Mouse (Mus musculus) fibroblast of lung, adult 2 months (primary cell): Measurements from ENCODE around the gene Rabggtb.
"Not testable (repeated sequence)": the region's sequence is repeated elsewhere in the genome, so short reads cannot be mapped to it uniquely, and the experiment has no call there.

ENCODE experiments used
- DNase-seq: peaks from one replicate; pipeline ENCODE4 v3.0.0-alpha.2; 2011; ENCODE audit warnings: low read depth

Rabggtb gene

DNA sequence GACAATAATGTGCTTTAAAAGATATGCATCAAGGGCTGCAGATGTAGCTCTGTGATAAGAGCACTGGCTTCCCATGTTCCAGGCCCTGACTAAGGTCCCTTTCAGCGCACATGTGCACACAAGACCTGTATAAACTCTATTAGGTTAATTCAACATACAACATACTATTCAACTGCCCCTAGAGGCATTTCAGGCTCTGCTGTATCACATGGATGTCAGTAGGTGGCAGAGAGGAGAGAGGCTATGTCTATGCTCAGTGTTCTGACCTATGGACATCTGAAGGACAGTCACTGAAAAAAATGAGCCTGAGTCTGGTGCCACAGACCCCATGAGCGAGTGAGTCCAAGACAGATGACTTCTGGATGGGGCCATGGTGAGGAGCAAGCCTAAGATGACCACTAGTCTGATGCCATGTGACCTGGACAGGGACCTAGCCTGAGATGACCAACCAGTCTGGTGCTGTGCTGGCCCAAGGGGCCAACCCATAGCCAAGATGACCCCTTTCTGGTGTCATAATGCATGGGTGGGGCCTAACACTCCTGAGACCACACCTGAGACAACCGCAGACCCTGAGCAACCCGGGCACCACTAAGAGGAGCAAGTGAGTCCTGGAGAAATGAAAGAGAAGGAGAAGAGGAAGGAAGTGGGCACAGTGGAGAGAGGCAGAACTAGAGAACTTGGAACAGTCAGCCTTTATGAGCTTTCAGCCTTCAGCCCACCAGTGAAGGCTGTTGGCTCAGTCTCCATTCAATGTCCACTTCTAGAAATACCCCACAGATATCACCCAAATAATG, 48.0 kb downstream of the Rabggtb start:
- no peak for DNase-seq

DNA sequence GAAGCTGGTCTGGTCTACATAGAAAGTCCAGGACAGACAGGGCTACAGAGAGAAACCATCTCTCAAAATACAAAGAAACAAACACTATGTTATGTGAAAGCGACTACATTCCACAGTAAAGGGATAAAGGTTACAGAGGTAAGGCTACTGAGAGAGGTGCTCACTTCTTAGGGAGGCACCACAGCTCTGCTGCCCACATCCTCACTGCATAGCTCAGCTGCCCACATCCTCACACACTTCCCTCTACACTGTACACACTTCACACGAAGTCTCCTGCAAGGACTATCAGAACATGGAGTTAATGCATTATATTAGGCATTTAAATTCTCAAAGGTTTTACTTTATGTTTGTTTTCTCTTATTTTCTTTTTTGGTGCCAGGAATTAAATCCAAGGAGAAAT, 49.0 kb downstream of the Rabggtb start:
- no peak for DNase-seq

DNA sequence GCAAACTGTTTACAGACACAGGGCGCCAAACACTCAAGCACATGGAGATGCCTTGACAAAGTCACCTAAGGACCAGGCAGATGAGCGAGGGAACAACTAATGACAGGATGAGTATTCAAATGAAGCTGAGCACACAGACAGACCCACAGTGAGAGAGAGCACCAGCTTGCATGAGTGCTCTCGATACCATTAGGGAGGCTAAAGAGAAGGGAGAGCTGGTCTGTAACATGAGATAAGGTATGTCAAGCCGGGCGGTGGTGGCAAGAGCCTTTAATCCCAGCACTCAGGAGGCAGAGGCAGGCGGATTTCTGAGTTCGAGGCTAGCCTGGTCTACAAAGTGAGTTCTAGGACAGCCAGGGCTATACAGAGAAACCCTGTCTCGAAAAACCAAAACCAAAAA, 52.4 kb downstream of the Rabggtb start:
- not testable (repeated sequence) for DNase-seq

DNA sequence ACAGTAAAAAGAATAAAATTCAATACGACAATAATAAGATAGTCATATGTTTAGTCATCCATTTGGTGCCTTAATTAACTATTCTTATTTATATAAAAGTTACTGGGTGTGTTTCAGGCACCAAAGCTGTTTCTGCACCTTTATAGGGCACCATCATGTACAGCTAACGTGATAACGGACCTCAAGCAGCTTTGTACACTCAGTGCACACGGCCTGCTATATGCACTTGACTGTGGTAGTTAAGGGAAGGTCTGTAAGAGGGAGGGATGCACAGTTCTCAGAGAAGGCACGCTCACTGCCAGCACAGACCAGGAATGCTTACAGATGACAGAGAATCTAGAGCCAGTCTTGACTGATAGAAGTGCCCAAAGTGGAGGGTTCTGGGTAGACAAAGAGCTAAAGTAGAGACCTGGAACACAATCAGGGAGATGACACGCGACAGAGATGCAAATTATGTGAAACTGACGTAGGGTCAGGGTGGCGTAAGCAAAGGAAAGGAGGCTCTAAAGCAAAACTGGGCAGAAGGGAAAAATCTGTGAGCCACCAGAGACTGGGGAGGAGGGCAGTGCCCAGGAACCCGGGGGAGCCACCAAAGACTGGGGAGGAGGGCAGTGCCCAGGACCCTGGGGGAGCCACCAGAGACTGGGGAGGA, 54.3 kb downstream of the Rabggtb start:
- DNase-seq: no peak
